Mouse (Mus musculus) myocyte (in vitro differentiated cells): Measurements from ENCODE around the gene Slc38a3.

Source experiments
- CEBPB ChIP-seq: IDR thresholded peaks from 2 replicates; pipeline ENCODE4 v1.6.1; 2011; ENCODE audit warnings: mild to moderate bottlenecking, moderate library complexity; ENCODE audit not compliant: poor library complexity, insufficient read depth, severe bottlenecking
- MAX ChIP-seq: IDR thresholded peaks from one replicate; pipeline ENCODE4 v1.6.1; 2011; ENCODE audit warnings: low read depth, mild to moderate bottlenecking, control low read depth
- MYOD1 ChIP-seq, 3 experiments: IDR thresholded peaks; one replicate each; pipeline ENCODE4 v1.6.1; 2011; ENCODE audit warnings: control low read depth in 2 of 3, low read depth in 2 of 3, mild to moderate bottlenecking in 2 of 3, moderate library complexity in 1 of 3; ENCODE audit not compliant: insufficient read length in 2 of 3, control insufficient read depth in 1 of 3
- MYOG ChIP-seq, 3 experiments: IDR thresholded peaks; one replicate each; pipeline ENCODE4 v1.6.1; 2011; ENCODE audit warnings: control low read depth in 2 of 3, low read depth in 2 of 3, mild to moderate bottlenecking in 2 of 3; ENCODE audit not compliant: insufficient read length in 2 of 3, control insufficient read depth in 1 of 3, insufficient read depth in 1 of 3
- POLR2A ChIP-seq: IDR thresholded peaks from one replicate; pipeline ENCODE4 v1.6.1; 2011; ENCODE audit warnings: low read depth, mild to moderate bottlenecking, control low read depth, moderate library complexity; ENCODE audit not compliant: insufficient read length
- POLR2AphosphoS2 ChIP-seq: IDR thresholded peaks from one replicate; pipeline ENCODE4 v1.6.1; 2011; ENCODE audit warnings: low read depth, control low read depth; ENCODE audit not compliant: insufficient read length
- TCF12 ChIP-seq: IDR thresholded peaks from one replicate; pipeline ENCODE4 v1.6.1; 2011; ENCODE audit warnings: mild to moderate bottlenecking, control low read depth; ENCODE audit not compliant: poor library complexity, insufficient read depth, severe bottlenecking
- USF1 ChIP-seq: IDR thresholded peaks from one replicate; pipeline ENCODE4 v1.6.1; 2011; ENCODE audit warnings: low read depth, mild to moderate bottlenecking, control low read depth, moderate library complexity

DNA sequence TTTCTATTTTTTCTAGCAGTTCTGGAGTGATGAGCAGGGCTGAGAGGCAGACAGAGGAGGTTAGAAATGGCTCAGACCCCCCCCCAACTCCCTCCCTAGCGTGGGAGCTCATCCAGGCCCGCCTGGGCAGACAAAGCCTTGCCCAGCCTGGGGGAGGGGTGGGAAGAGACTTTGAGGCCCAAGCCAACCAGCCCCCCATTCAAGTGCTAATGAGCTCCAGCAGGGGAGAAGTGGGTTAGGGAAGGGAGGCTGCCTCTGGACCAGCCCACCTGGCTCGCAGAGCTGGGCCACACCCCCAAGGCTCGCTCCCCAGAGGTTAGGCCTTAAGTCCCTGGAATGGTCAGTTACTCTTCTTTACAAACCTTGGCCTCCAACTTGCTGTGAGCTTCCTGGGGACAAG lies 38.8 kb downstream of the Slc38a3 start:
- no peak for TF ChIP-seq TCF12
- TF ChIP-seq POLR2A: no peak
- no peak for TF ChIP-seq MYOG (IDR thresholded peaks at IDR 0.05; ENCODE audit: control insufficient read depth in 1 of 3, insufficient read depth in 1 of 3, insufficient read length in 2 of 3, low read depth in 2 of 3)
- TF ChIP-seq MAX: no peak
- no peak for TF ChIP-seq POLR2AphosphoS2
- TF ChIP-seq MYOD1 (IDR thresholded peaks at IDR 0.05; ENCODE audit: control insufficient read depth in 1 of 3, insufficient read length in 2 of 3, low read depth in 2 of 3): no peak
- TF ChIP-seq USF1: no peak
- no peak for TF ChIP-seq CEBPB
